Mouse (Mus musculus) neural tube, embryonic 14.5 days (tissue): ENCODE measurements at regions not wholly inside any gene's neighbourhood (a gene's known extent, or its start where the extent isn't known, plus 50 kb on each side); places are given as distances from the start of the nearest gene placed in this dataset.

ENCODE experiments used
- ATAC-seq: fragments of 200-750 bp; cut with Nextera tagmentation; 2 replicates; pipeline ENCODE4 v1.8.0; 2017; ENCODE audit warnings: low read depth, mild to moderate bottlenecking, moderate TSS enrichment, moderate library complexity
- H3K27ac ChIP-seq: fragments of 300-500 bp; sonication (generic); 2 replicates; pipeline ENCODE4 v1.5.1; 2014; ENCODE audit warnings: low read depth, mild to moderate bottlenecking, control low read depth, low read length, moderate library complexity, mixed read lengths
- H3K27me3 ChIP-seq: fragments of 300-500 bp; sonication (generic); 2 replicates; pipeline ENCODE4 v1.6.1; 2014; ENCODE audit warnings: low read length; ENCODE audit not compliant: control insufficient read depth, insufficient read depth
- H3K36me3 ChIP-seq: fragments of 300-500 bp; sonication (generic); 2 replicates; pipeline ENCODE4 v1.6.1; 2014; ENCODE audit warnings: low read length, mixed read lengths; ENCODE audit not compliant: control insufficient read depth, insufficient read depth
- H3K4me1 ChIP-seq: fragments of 300-500 bp; sonication (generic); 2 replicates; pipeline ENCODE4 v1.6.1; 2014; ENCODE audit warnings: low read length; ENCODE audit not compliant: control insufficient read depth, insufficient read depth
- H3K4me2 ChIP-seq: fragments of 300-500 bp; sonication (generic); 2 replicates; pipeline ENCODE4 v1.6.1; 2014; ENCODE audit warnings: mild to moderate bottlenecking, low read depth, low read length, control low read depth
- H3K4me3 ChIP-seq: fragments of 300-500 bp; sonication (generic); 2 replicates; pipeline ENCODE4 v1.5.1; 2014; ENCODE audit warnings: low read depth, low read length, control low read depth, mixed read lengths
- H3K9ac ChIP-seq: fragments of 300-500 bp; sonication (generic); replicated peaks from 2 replicates; pipeline ENCODE4 v1.6.1; 2014; ENCODE audit warnings: low read depth, mild to moderate bottlenecking, control low read depth, low read length, mixed read lengths
- H3K9me3 ChIP-seq: fragments of 300-500 bp; sonication (generic); 2 replicates; pipeline ENCODE4 v1.6.1; 2016; ENCODE audit warnings: low read length; ENCODE audit not compliant: control insufficient read depth
- WGBS: fragments of 180-500 bp; shearing (Covaris S2); extraction: QIAGEN DNeasy Blood & Tissue Kit; methylation state at CpG from one replicate; pipeline ENCODE4 v1.1.7; 2014; 5-methylcytosine and 5-hydroxymethylcytosine counted together

GRCm38 (mm10) chr3:36743399-36743798, 53.4 kb upstream of the Trpc3 start:
- no peak for ATAC-seq
- no peak overlapping the region for H3K4me3 ChIP-seq
- H3K27ac ChIP-seq, result no peak overlapping the region
- no peaks in the 10 kb centered on the region for H3K36me3 ChIP-seq
- 20% methylated on average over 5 of the region's 5 CpGs for WGBS
- no peaks in the 10 kb centered on the region for H3K9me3 ChIP-seq
- H3K4me1 ChIP-seq, result no peaks in the 10 kb centered on the region
- H3K27me3 ChIP-seq, result no peaks in the 10 kb centered on the region
- H3K4me2 ChIP-seq, result no peak overlapping the region
- H3K9ac ChIP-seq, result no peak overlapping the region

- no peaks in the 10 kb centered on the region for H3K36me3 ChIP-seq
- H3K9me3 ChIP-seq, result no peaks in the 10 kb centered on the region
- H3K27ac ChIP-seq, result no peak overlapping the region
- no peaks in the 10 kb centered on the region for H3K4me1 ChIP-seq
- H3K9ac ChIP-seq, result no peak overlapping the region
- H3K4me3 ChIP-seq, result no peak overlapping the region
- no peak overlapping the region for H3K4me2 ChIP-seq
- no peaks in the 10 kb centered on the region for H3K27me3 ChIP-seq
- no peak for ATAC-seq
- WGBS, result 80% methylated on average over 7 of the region's 7 CpGs
These were observed 64.5 kb upstream of the Trpc3 start for GRCm38 (mm10) chr3:36754358-36754950.

GRCm38 (mm10) chr3:36762065-36762653, 72.2 kb upstream of the Trpc3 start:
- H3K4me1 ChIP-seq, result no peaks in the 10 kb centered on the region
- no peak overlapping the region for H3K4me3 ChIP-seq
- no peak overlapping the region for H3K27ac ChIP-seq
- ATAC-seq, result no peak
- no peak overlapping the region for H3K4me2 ChIP-seq
- no peak overlapping the region for H3K9ac ChIP-seq
- no peaks in the 10 kb centered on the region for H3K9me3 ChIP-seq
- H3K27me3 ChIP-seq, result no peaks in the 10 kb centered on the region
- WGBS, result 94% methylated on average over 6 of the region's 6 CpGs
- H3K36me3 ChIP-seq, result no peaks in the 10 kb centered on the region

DNA sequence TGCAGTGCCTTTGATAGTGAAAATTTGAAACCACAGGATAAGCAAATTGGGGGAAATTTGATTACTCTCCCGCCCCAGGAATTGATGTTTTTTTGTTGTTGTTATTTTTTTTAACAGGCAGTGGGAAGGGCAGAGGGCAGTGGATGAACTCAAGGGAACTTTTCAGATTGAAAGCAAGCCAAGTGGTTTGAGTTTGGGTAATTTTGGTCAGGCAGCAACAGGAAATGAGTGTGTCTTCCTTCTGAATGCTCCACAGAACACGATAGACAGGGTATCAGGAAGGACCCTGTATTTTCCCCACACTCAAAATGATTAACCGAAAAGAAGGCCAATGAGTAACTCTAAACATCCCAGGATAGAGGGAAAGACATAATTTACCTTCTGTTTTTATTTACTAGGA, 72.9 kb upstream of the Trpc3 start:
- H3K9me3 ChIP-seq, result no peaks in the 10 kb centered on the region
- no peak overlapping the region for H3K27ac ChIP-seq
- 88% methylated on average over 3 of the region's 3 CpGs for WGBS
- ATAC-seq, result no peak
- no peak overlapping the region for H3K9ac ChIP-seq
- no peak overlapping the region for H3K4me3 ChIP-seq
- no peaks in the 10 kb centered on the region for H3K27me3 ChIP-seq
- H3K4me1 ChIP-seq, result no peaks in the 10 kb centered on the region
- H3K36me3 ChIP-seq, result no peaks in the 10 kb centered on the region
- no peak overlapping the region for H3K4me2 ChIP-seq

GRCm38 (mm10) chr3:36764741-36765140, 74.8 kb upstream of the Trpc3 start:
- H3K9ac ChIP-seq, result no peak overlapping the region
- H3K4me2 ChIP-seq, result no peak overlapping the region
- H3K36me3 ChIP-seq, result no peaks in the 10 kb centered on the region
- H3K4me1 ChIP-seq, result no peaks in the 10 kb centered on the region
- H3K27me3 ChIP-seq, result no peaks in the 10 kb centered on the region
- WGBS, result 49% methylated on average over 2 of the region's 2 CpGs
- no peak overlapping the region for H3K27ac ChIP-seq
- ATAC-seq, result no peak
- no peaks in the 10 kb centered on the region for H3K9me3 ChIP-seq
- H3K4me3 ChIP-seq, result no peak overlapping the region

DNA sequence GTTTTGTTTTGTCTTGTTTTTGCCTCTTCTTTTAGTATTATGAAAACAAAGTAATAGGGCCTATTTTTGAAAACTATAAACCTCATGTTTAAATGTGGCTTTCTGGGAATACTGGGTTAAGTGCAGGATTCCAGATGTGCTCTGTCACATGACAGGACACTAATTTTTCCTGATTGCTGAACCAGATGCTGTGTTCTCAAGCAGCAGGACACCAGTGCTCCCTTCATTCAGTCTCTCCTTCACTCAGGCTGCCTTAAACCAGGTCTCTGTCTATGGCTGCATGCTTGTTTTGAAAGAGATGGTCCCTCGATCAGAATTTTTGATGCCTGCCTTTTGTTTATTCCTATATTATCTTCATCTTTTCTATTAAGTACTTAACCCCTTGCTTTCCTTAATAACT, 80.1 kb upstream of the Trpc3 start:
- no peaks in the 10 kb centered on the region for H3K36me3 ChIP-seq
- no peak overlapping the region for H3K4me2 ChIP-seq
- no peak overlapping the region for H3K4me3 ChIP-seq
- no peak overlapping the region for H3K9ac ChIP-seq
- H3K27me3 ChIP-seq, result no peaks in the 10 kb centered on the region
- no peaks in the 10 kb centered on the region for H3K4me1 ChIP-seq
- no peak overlapping the region for H3K27ac ChIP-seq
- H3K9me3 ChIP-seq, result no peaks in the 10 kb centered on the region
- 88% methylated on average over 1 of the region's 1 CpGs for WGBS
- no peak for ATAC-seq

DNA sequence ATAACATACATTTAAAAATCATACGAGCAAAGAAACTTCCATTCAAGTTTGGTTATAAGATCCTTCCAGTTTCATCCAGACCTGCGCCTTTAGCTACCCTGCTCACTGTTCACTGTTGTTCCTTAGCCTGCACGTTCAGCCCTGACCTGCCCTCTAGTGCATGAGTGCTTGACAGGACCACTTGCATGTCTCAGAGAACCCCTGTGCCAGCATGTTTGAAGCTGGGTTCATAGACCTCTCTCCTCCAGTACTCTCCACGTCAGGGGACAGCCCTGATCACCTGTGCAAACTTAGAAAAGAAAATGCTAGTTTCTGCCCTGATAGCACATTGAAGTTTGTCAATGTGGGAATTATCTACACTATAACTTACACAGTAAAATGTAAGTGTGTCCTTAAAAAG, 81.0 kb upstream of the Trpc3 start:
- WGBS, result 66% methylated on average over 4 of the region's 4 CpGs
- H3K4me3 ChIP-seq, result no peak overlapping the region
- no peak overlapping the region for H3K4me2 ChIP-seq
- H3K27me3 ChIP-seq, result no peaks in the 10 kb centered on the region
- no peak overlapping the region for H3K27ac ChIP-seq
- no peak overlapping the region for H3K9ac ChIP-seq
- no peaks in the 10 kb centered on the region for H3K4me1 ChIP-seq
- ATAC-seq, result no peak
- H3K36me3 ChIP-seq, result no peaks in the 10 kb centered on the region
- no peaks in the 10 kb centered on the region for H3K9me3 ChIP-seq

- no peak for ATAC-seq
- H3K27ac ChIP-seq, result no peak overlapping the region
- 49% methylated on average over 4 of the region's 4 CpGs for WGBS
- no peaks in the 10 kb centered on the region for H3K9me3 ChIP-seq
- H3K27me3 ChIP-seq, result no peaks in the 10 kb centered on the region
- no peak overlapping the region for H3K4me2 ChIP-seq
- H3K36me3 ChIP-seq, result no peaks in the 10 kb centered on the region
- no peak overlapping the region for H3K9ac ChIP-seq
- H3K4me3 ChIP-seq, result no peak overlapping the region
- no peaks in the 10 kb centered on the region for H3K4me1 ChIP-seq
These were observed 84.1 kb upstream of the Trpc3 start for GRCm38 (mm10) chr3:36774023-36774422.

DNA sequence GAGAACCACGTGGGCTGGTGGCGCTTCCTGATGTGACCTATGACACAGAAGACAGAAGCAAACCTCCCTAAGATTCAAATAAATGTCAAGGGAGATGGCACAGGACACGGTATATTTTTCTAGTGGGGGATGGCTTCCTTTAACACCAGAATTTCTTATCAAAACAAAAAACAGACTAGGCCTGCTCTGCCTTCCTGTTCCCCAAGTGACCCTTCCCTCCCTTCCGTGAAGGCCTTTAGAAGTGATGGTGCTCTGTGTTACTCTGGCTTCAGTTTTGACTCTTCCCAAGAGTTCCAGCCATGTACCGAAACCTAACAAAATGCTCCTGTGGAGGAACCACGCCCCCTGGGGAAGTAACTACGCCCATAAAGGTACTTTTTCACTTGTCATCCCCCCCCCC, 84.5 kb upstream of the 4932438A13Rik start:
- H3K9me3 ChIP-seq, result no peaks in the 10 kb centered on the region
- no peak overlapping the region for H3K4me3 ChIP-seq
- H3K27me3 ChIP-seq, result no peaks in the 10 kb centered on the region
- H3K4me2 ChIP-seq, result no peak overlapping the region
- WGBS, result 86% methylated on average over 7 of the region's 7 CpGs
- H3K36me3 ChIP-seq, result no peaks in the 10 kb centered on the region
- H3K4me1 ChIP-seq, result no peaks in the 10 kb centered on the region
- ATAC-seq, result no peak
- no peak overlapping the region for H3K27ac ChIP-seq
- no peak overlapping the region for H3K9ac ChIP-seq
